Mouse (Mus musculus) small intestine, adult 2 months (tissue): Measurements from ENCODE around the gene Tigd3.

Experiments used
- CTCF ChIP-seq: fragments of 200-500 bp; IDR thresholded peaks from 2 replicates; pipeline ENCODE4 v1.5.1; 2012; ENCODE audit warnings: low read depth, mild to moderate bottlenecking, control low read depth, inconsistent platforms, low read length, moderate library complexity, mixed read lengths; ENCODE audit not compliant: insufficient replicate concordance, insufficient read length; ENCODE audit errors: extremely low read depth
- POLR2A ChIP-seq: fragments of 200-500 bp; IDR thresholded peaks from 2 replicates; pipeline ENCODE4 v1.6.1; 2012; ENCODE audit warnings: low read depth, mild to moderate bottlenecking, control low read depth, inconsistent platforms, low read length, moderate library complexity

DNA sequence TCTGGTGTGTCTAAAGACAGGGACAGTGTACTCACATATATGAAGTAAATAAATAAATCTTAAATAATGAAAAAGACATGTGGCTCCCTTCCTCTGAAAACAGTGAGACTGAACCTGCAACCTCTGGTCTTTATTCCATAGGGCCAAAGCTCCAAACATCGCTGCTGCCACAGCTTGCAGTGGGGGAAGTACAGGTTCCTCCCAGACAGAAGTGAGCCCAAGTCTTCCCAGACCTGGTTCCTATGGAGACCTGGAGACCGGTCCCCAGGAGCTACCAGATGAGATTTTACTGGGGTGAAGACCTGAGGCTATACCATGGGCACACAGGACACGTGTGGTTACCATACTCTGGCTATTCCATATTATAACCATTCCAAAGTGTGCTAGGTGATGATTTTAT is 43.1 kb downstream of the Tigd3 start:
- TF ChIP-seq CTCF (no peak), POLR2A (no peak)
